Mouse (Mus musculus): Measurements from ENCODE around the gene Dst.

The Dst gene

DNA sequence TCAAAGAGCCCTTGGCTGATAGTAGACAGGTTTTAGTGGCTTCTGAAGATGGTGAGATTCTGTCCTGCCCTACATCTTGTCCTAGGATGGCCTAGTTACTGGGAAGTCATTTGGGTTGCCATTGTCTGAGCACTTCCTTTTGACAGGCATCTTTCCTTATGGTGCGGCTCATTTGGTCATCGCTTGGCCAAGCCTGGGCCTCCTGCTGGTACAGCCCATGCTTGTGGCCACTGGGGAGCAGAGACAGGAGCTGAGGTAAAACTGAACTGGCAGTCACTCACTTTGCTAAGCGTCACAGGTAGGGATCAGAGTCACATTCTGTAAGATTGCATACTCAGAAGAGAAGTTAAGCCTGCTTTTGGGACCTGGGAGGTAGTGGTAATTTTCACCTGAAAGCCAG, 24.2 kb downstream of the Dst start:
- DNase-seq: no peak

GRCm38 (mm10) chr1:33932845-33933499, 24.9 kb downstream of the Dst start:
- DNase-seq: no peak

- no peak for DNase-seq
Measured at GRCm38 (mm10) chr1:33935946-33936345, 27.9 kb downstream of the Dst start.

DNA sequence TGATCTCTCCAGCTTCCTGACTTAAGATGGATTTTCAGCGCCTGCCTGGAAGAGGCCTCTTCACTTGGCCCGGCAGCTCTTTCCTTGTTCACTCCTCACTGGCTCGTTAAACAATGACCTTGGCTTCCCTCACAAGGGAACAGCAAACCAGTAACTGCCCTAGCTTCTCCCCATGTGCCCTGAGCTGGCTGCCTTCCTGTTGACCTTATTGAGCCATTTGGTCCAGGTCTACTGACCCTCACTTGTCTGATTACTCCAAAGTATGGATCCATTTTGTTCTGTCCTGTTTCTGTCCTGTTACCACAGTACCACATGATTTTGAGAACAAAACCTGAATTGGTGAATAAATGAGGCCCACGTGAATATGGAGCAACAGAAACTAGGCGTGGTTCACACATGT, 31.8 kb downstream of the Dst start:
- no peak for DNase-seq

DNA sequence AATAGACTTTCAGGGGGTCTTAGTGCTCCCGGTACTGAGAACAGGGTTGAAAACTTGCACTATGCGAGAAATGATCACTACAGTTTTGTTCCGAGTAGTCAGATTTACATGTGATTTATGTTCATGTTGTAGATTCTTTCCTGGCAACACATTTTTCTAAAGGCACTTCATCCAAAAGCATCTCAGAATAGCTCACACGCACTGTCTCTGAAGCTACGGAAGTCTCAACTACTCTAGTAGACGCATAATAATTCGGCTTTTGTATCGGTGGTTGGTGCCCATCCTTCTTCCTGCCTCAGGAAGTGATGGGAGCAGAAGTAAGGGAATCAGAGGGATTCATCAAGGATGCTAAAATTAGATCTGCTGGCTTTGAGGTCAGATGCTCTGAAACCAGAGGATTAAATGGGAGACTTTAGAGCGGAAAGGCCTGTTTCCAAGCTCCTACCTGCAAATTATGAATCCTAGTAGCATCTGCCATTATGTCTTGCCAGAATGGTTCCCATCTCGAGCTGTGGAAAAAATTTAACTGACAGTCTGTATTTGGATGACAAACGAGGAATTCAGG, 32.4 kb downstream of the Dst start:
- no peak for DNase-seq

GRCm38 (mm10) chr1:33942638-33943037, 34.6 kb downstream of the Dst start:
- no peak for DNase-seq

DNA sequence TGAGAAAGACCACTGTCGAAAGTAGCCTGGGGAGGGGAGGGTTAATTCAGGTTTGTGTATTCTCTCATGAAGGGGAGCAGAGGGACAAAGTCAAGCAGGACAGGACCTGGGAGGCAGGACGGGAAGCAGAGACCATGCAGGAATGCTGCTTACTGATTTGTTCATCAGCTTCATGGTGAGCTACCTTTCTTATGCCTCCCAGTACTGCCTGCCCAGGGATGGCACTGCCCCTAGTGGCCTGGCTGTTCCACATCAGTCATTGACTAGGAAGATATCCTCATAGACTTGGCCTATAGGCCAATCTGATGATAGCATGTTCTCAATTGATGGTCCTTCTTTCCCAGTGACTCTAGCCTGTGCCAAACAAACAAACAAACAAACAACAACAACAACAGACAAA, 35.9 kb downstream of the Dst start:
- no peak for DNase-seq

- DNase-seq: peak; percentile 71 to 79
Measured at GRCm38 (mm10) chr1:33944977-33945750, 37.1 kb downstream of the Dst start.

DNA sequence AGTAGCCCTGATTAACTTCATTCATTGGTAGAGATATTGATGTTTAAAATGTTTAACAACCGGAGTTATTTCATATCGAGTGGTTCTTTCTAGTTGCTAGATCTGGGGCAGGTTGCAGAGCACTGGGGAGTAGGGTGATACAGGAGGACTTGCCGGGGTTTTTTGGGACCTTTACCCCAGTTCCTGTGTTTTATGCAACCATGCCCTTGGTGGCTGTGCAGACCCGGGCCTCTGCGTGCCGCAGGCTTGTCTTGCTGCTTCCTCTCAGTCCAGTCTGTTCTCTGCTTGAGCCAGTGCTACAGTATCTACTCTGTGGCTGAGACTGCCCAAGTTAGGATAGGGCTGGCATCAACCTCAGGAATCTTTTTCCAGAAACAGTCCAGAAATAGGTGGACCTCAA, 37.7 kb downstream of the Dst start:
- DNase-seq: no peak

GRCm38 (mm10) chr1:33946601-33947395, 38.8 kb downstream of the Dst start:
- DNase-seq: peak; percentile 42 to 62

GRCm38 (mm10) chr1:33947838-33948237, 39.8 kb downstream of the Dst start:
- peak in 1 of 2 experiments; percentile 28 for DNase-seq

DNA sequence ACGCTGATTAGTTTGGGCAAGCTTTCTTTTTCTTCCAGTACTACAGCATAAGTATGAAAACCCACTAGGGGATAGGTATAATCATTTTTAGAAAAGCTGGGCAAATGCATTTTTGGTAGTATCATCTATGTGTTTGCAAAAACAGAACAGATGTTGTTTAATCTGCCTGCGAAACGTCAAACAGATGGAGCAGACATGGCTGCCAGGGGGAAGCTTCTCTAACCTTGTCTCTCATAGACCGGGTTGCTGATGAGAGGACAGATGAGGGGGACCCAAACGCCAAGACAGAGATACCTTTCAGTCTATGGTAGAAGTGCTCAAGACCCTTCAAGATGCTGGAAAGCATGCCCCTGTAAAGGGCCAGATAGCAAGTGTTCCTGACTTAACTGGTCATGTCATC, 40.5 kb downstream of the Dst start:
- no peak for DNase-seq

DNA sequence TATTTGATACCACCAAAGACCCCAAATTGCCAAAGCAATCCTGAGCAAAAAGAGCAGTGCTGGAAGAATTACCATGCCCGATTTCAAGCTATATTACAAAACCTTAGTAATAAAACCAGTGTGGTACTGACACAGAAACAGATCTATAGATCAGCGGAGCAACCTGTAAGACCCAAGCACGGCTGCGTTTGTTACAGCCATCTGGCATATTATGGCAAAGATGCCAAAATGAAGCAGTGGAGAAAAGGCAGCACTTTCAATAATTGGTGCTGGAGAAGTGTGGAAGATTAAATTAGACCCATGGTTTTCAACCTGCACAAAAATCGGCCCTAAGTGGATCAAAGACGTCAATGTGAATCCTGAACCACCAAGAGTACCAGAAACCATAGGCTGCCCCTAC, 47.6 kb downstream of the Dst start:
- no peak for DNase-seq

GRCm38 (mm10) chr1:33960439-33960838, 52.4 kb downstream of the Dst start:
- DNase-seq: no peak

GRCm38 (mm10) chr1:33964643-33965042, 56.6 kb downstream of the Dst start:
- DNase-seq: peak; percentile 34 to 50

DNA sequence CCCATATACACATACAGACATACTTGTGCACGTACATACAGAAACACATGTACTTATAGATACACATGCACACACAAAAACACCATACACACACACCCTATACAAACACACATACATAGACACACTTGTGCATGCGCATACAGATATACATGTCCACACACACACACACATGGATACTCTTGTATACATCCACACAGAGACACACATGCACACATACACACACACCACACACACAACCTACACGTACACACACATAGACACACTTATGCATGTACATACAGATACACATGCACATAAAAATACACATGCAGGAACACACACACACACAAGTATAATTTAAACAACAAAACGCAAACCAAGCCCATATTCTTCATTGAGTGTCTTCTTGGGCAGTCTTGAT, 57.8 kb downstream of the Dst start:
- DNase-seq: no peak

GRCm38 (mm10) chr1:33966328-33966727, 58.3 kb downstream of the Dst start:
- DNase-seq: no peak

GRCm38 (mm10) chr1:33967206-33967605, 59.2 kb downstream of the Dst start:
- DNase-seq: no peak

DNA sequence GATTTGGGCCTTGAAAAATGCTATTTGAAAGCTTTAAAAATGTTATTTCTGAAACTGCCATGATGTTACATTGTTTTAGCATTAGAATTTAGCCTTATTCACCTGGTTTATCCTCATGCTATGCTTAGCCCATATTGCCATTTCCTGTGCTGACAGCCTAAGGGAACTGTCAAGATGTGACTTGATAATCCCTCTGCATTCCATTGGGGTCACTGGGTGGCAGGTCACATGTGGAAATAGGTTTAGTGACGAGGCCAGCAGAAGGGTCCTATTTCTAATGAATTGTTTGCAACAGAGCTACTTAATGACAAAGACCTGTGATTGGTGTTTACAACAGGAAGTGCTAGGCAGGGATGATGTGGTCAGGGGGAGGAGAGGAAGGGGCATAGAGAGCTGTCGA, 61.9 kb downstream of the Dst start:
- DNase-seq: no peak

DNA sequence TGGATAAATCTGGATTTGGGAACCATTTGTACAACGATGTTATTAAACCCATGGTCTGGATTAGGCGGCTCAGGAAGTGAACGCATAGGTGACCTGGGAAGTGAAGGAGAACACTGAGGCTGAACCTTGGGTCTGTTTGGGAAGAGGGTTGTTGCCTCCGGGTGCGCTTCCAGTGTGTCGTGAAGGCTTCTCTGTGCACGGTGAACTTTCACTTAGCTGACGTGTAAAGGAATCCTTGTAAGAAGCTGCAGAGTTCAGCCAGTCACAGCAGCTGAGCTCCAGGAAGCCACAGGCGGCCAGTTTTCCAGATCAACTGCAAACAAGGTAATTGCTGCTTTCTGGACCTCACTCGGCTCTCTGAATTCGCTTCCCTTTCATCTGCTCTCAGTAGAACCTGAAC, 66.4 kb downstream of the Dst start:
- DNase-seq: no peak

GRCm38 (mm10) chr1:33975333-33975732, 67.3 kb downstream of the Dst start:
- DNase-seq: no peak

DNA sequence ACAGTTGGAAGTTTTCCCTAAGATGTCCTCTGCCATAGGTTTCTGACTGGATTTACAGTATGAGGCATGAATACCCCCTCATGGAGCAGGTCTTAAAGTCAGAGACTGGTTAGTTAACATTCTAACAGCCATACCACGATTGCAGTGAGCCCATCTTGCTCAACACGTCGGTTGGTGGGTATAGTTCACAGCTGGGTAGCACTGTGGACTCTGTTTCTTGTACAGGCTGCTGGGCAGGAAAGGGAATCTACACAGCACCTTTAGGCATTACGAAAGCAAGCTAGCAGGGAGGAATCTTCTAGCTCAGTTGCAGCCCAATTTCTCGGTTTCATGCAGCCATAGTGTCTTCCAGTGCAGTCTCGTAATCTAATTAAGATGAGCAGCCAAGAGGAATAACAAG, 69.8 kb downstream of the Dst start:
- no peak for DNase-seq

- DNase-seq: no peak
Measured at GRCm38 (mm10) chr1:33980420-33980819, 72.4 kb downstream of the Dst start.
